Mouse (Mus musculus) cerebellum, adult (tissue): ENCODE results near the gene Chad.

Experiments used
- ATAC-seq: cut with Nextera tagmentation; 2 replicates; pipeline ENCODE4 v1.9.2; 2017; ENCODE audit warnings: mild to moderate bottlenecking, moderate library complexity, mixed read lengths; ENCODE audit not compliant: insufficient number of reproducible peaks, low FRiP score, low TSS enrichment

Gene Chad

GRCm38 (mm10) chr11:94563821-94564220 lies 1.0 kb upstream of the Chad start:
- ATAC-seq = no peak

DNA sequence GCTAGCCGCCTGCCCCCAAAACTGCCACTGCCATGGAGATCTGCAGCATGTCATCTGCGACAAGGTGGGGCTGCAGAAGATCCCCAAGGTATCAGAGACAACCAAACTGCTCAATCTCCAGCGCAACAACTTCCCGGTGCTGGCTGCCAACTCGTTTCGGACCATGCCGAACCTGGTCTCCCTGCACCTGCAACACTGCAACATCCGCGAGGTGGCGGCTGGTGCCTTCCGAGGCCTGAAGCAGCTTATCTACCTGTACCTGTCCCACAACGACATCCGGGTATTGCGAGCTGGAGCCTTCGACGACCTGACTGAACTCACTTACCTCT lies 268 bp downstream of the Chad start:
- no peak for ATAC-seq

GRCm38 (mm10) chr11:94566534-94566933 lies 1.7 kb downstream of the Chad start:
- no peak for ATAC-seq

GRCm38 (mm10) chr11:94567326-94567725 lies 2.5 kb downstream of the Chad start:
- ATAC-seq = no peak

GRCm38 (mm10) chr11:94570612-94571011 lies 5.8 kb downstream of the Chad start:
- no peak for ATAC-seq

DNA sequence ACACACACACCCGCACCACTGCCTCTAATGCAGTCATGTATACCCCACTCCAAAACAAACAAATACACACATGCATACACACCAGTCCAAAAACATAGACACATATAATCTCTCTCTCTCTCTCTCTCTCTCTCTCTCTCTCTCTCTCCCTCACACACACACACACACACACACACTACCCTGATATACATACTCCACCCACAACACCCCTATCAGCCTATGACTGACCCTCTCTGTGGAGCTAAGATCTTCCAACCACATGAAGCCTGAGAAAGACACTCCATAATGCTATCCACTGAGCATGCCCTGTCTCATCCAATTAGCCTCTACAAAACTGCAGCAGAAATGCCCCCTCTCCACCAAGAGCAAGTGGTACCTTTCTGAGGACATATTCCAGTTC lies 7.0 kb downstream of the Chad start:
- ATAC-seq = no peak

GRCm38 (mm10) chr11:94574560-94574959 lies 9.7 kb downstream of the Chad start:
- no peak for ATAC-seq

GRCm38 (mm10) chr11:94575036-94575435 lies 10.2 kb downstream of the Chad start:
- ATAC-seq = no peak

GRCm38 (mm10) chr11:94576361-94576760 lies 11.5 kb downstream of the Chad start:
- ATAC-seq = no peak

- ATAC-seq = no peak
Observed at GRCm38 (mm10) chr11:94580111-94580740, 15.4 kb downstream of the Chad start.

DNA sequence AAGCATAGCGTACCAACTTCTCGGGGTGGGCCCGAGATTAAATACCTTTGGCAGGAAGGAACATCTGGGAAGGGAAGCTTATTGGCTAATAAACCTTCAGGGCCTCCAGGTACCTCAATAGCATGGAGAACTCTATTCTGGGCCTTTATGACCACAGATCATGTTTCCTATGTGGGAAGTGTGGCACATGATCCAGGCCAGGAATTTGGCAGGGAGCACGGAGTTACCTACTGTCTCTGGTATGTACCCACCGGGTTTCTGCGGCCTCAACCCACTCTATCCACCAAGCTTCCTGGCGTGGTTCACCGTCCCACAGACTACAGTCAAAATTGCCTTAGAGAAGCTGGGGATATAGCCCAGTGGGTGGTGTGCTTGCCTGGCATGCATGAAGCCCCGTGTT lies 20.2 kb downstream of the Chad start:
- ATAC-seq = no peak

DNA sequence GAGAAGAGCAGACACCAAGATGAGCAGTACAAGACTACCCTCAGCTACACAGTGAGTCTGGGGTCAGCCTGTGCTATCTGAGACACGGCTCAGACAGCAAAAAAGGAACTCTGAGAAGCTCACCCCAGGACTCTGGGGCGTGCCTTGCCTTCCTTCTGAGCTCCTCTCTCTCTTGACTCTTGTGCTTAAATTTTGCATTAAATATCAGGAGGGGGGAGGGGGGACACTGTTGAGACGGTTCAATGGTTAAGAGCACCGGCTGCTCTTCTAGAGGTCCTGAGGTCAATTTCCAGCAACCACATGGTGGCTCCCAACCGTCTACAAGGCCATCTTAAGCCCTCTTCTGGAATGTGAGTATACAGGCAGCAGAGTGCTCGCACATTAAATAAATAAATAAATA lies 22.7 kb downstream of the Chad start:
- no peak for ATAC-seq

- no peak for ATAC-seq
Observed at GRCm38 (mm10) chr11:94596311-94596852, 31.5 kb downstream of the Chad start.

- no peak for ATAC-seq
Observed at GRCm38 (mm10) chr11:94597319-94597718, 32.5 kb downstream of the Chad start.

DNA sequence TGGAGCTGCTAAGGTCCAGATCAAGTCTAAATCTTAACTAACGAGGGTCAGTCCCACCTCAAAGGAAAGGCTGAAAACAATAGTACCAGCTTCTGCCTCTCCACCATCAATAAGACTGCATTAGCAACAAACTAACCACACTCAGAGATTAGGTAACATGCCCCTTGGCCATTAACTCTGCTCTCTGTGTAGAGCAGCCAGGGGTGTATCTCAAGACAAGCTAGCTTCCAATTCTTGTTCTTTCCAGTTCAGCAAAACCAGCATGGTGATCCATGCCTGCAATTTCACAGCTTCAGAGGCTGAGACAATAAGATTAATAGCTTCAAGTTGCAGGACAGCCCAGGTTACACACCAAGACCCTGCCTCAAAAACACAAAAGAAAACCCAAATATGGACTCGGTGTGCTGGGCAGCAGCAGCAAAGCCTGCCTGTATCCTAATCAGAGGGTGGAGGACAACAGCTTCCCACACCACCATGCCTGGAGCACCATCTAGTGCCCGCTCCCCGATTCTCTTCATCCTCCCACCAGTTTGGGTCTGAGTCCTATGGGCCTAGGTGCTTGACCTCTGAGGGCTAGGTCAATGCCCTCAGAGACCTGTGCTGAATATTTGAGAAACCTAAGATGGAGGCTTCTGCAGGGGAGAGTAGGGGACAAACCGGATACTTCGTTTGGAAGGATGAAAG lies 33.7 kb downstream of the Chad start:
- ATAC-seq = no peak

DNA sequence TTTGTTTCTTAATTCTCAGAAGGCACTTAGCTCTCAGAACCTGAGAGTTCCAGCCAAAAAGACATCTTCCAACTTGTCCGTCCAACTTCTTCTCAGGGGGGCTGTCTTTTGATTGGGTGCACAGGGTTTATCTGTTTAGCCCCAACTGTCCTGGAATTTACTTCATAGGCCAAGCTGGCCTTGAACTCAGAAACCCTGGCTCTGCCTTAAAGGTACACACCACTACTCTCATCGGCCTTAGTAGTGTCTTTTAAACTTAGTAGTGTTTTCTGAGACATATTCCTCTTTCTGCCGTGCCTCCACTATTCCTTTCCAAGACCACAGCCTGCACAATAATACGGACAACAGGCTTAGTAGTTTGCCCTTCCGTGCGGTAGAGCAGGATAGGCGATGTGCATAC lies 35.6 kb downstream of the Chad start:
- ATAC-seq = no peak

- ATAC-seq = no peak; the same call in 1 of the 2 replicates
Observed at GRCm38 (mm10) chr11:94601321-94602281, 36.8 kb downstream of the Chad start, which contains the start of gene Acsf2. Gene Acsf2 (minus strand): TSS chr11:94601871.

GRCm38 (mm10) chr11:94602356-94602955 lies 37.6 kb downstream of the Chad start:
- ATAC-seq = no peak

- no peak for ATAC-seq
Observed at GRCm38 (mm10) chr11:94610744-94611740, 46.2 kb downstream of the Chad start.
